Mouse (Mus musculus) liver, adult 2 months (tissue): ENCODE data around the gene Caskin1.

Experiments used
- CTCF ChIP-seq: fragments of 200-500 bp; IDR thresholded peaks from 2 replicates; pipeline ENCODE4 v1.5.1; 2011; ENCODE audit warnings: low read depth, low read length, control low read depth
- POLR2A ChIP-seq: fragments of 200-500 bp; IDR thresholded peaks from 2 replicates; pipeline ENCODE4 v1.6.1; 2011; ENCODE audit warnings: low read length, control low read depth; ENCODE audit not compliant: insufficient read depth; ENCODE audit errors: extremely low read depth

- no peak for TF ChIP-seq CTCF
- TF ChIP-seq POLR2A = no peak
These were observed 46.3 kb upstream of the Caskin1 start for GRCm38 (mm10) chr17:24442107-24442506.
